Mouse (Mus musculus) monocyte, adult 5-6 weeks (primary cell): ENCODE data around the gene Auts2. TPM values are rescaled to one million over a fixed set of nuclear protein-coding genes. Genes with fewer than 3 reads are reported as not detected.

ENCODE experiments used
- ATAC-seq: fragments of 153-309, 156-312 bp; replicated peaks from 2 replicates; pipeline ENCODE4 v1.8.0; 2017; ENCODE audit warnings: mild to moderate bottlenecking; ENCODE audit not compliant: low TSS enrichment, insufficient number of reproducible peaks, severe bottlenecking, poor library complexity, low FRiP score
- total RNA-seq: library from RNA; stranded (forward); fragments of 200-1000, 200-491, 200-594 nt; gene quantifications from 3 replicates; pipeline ENCODE4 v1.2.3, GENCODE M21; 2017

Gene Auts2
- total RNA-seq, 1 experiment from 2014 or later: not detected

- no peak for ATAC-seq
Measured at GRCm38 (mm10) chr5:131466131-131466530, 1077.0 kb downstream of the Auts2 start.

GRCm38 (mm10) chr5:131463402-131463801, 1079.7 kb downstream of the Auts2 start:
- no peak for ATAC-seq

- ATAC-seq: no peak
Measured at GRCm38 (mm10) chr5:131459951-131460350, 1083.2 kb downstream of the Auts2 start.

GRCm38 (mm10) chr5:131459549-131459948, 1083.6 kb downstream of the Auts2 start:
- ATAC-seq: no peak

- ATAC-seq: no peak
Measured at GRCm38 (mm10) chr5:131458700-131459099, 1084.4 kb downstream of the Auts2 start.

GRCm38 (mm10) chr5:131457999-131458398, 1085.1 kb downstream of the Auts2 start:
- ATAC-seq: no peak

- no peak for ATAC-seq
Measured at GRCm38 (mm10) chr5:131449181-131449868, 1093.8 kb downstream of the Auts2 start.

GRCm38 (mm10) chr5:131435239-131435876, 1107.8 kb downstream of the Auts2 start:
- no peak for ATAC-seq

- no peak for ATAC-seq
Measured at GRCm38 (mm10) chr5:131433291-131433690, 1109.9 kb downstream of the Auts2 start.

GRCm38 (mm10) chr5:131431896-131432295, 1111.2 kb downstream of the Auts2 start:
- no peak for ATAC-seq

- ATAC-seq: no peak
Measured at GRCm38 (mm10) chr5:131430109-131430508, 1113.0 kb downstream of the Auts2 start.

- ATAC-seq: no peak
Measured at GRCm38 (mm10) chr5:131429563-131429962, 1113.6 kb downstream of the Auts2 start.

- ATAC-seq: no peak
Measured at GRCm38 (mm10) chr5:131427734-131428413, 1115.3 kb downstream of the Auts2 start.

GRCm38 (mm10) chr5:131422737-131423136, 1120.4 kb downstream of the Auts2 start:
- ATAC-seq: no peak

- no peak for ATAC-seq
Measured at GRCm38 (mm10) chr5:131420406-131420805, 1122.7 kb downstream of the Auts2 start.

- ATAC-seq: no peak
Measured at GRCm38 (mm10) chr5:131415902-131416545, 1127.1 kb downstream of the Auts2 start.

GRCm38 (mm10) chr5:131398250-131398649, 1144.9 kb downstream of the Auts2 start:
- ATAC-seq: no peak

GRCm38 (mm10) chr5:131395756-131396155, 1147.4 kb downstream of the Auts2 start:
- ATAC-seq: no peak
